Mouse (Mus musculus): ENCODE data around the gene Omp. TPM values are rescaled to one million over a fixed set of nuclear protein-coding genes. Genes with fewer than 3 reads are reported as not detected.
"Not testable (repeated sequence)": the region's sequence is repeated elsewhere in the genome, so short reads cannot be mapped to it uniquely, and the experiment has no call there.

The Omp gene
- 1 to 10 TPM in 1 of 2 experiments, not detected in 1; 4.4 TPM for total RNA-seq (2021)
- long read RNA-seq, experiment 1, result 0 reads
- long read RNA-seq, experiment 2, partial matches to known transcripts, result 0 of 4 reads
- long read RNA-seq, experiment 2, other reads (novel, unspliced or antisense), result 0 of 4 reads

GRCm38 (mm10) chr7:98145402-98145801, at the start of gene Omp:
Gene Omp, minus strand, starts transcription at chr7:98145502.
- DNase-seq (ENCODE audit: low spot score in 2 of 2), result no peak

GRCm38 (mm10) chr7:98194026-98194792, 48.9 kb upstream of the Omp start:
- DNase-seq (ENCODE audit: low spot score in 2 of 2), result peak in 1 of 2 experiments; percentile 28

GRCm38 (mm10) chr7:98193515-98194025, 48.3 kb upstream of the Omp start:
- peak in 1 of 2 experiments; percentile 19 for DNase-seq (ENCODE audit: low spot score in 2 of 2)

GRCm38 (mm10) chr7:98191571-98192250, 46.4 kb upstream of the Omp start:
- DNase-seq (ENCODE audit: low spot score in 2 of 2), result no peak

GRCm38 (mm10) chr7:98190578-98190977, 45.3 kb upstream of the Omp start:
- DNase-seq (ENCODE audit: low spot score in 2 of 2), result no peak

- DNase-seq (ENCODE audit: low spot score in 2 of 2), result no peak
Observed at GRCm38 (mm10) chr7:98189745-98190144, 44.4 kb upstream of the Omp start.

- DNase-seq (ENCODE audit: low spot score in 2 of 2), result no peak
Observed at GRCm38 (mm10) chr7:98188680-98189079, 43.4 kb upstream of the Omp start.

GRCm38 (mm10) chr7:98188238-98188637, 42.9 kb upstream of the Omp start:
- no peak for DNase-seq (ENCODE audit: low spot score in 2 of 2)

- not testable (repeated sequence) for DNase-seq (ENCODE audit: low spot score in 2 of 2)
Observed at GRCm38 (mm10) chr7:98187332-98187731, 42.0 kb upstream of the Omp start.

GRCm38 (mm10) chr7:98186637-98187036, 41.3 kb upstream of the Omp start:
- DNase-seq (ENCODE audit: low spot score in 2 of 2), result no peak

GRCm38 (mm10) chr7:98185326-98185725, 40.0 kb upstream of the Omp start:
- DNase-seq (ENCODE audit: low spot score in 2 of 2), result no peak

- DNase-seq (ENCODE audit: low spot score in 2 of 2), result no peak
Observed at GRCm38 (mm10) chr7:98178560-98179231, 33.4 kb upstream of the Omp start.

- peak; percentile 39 to 60 for DNase-seq (ENCODE audit: low spot score in 2 of 2)
Observed at GRCm38 (mm10) chr7:98177929-98178559, 32.7 kb upstream of the Omp start, which contains the start of gene Capn5. Gene Capn5, minus strand, starts transcription at chr7:98178274.

GRCm38 (mm10) chr7:98177566-98177928, 32.2 kb upstream of the Omp start:
- no peak for DNase-seq (ENCODE audit: low spot score in 2 of 2)

GRCm38 (mm10) chr7:98177071-98177485, 31.8 kb upstream of the Omp start:
- no peak for DNase-seq (ENCODE audit: low spot score in 2 of 2)

GRCm38 (mm10) chr7:98176322-98177070, 31.2 kb upstream of the Omp start:
- no peak for DNase-seq (ENCODE audit: low spot score in 2 of 2)

- DNase-seq (ENCODE audit: low spot score in 2 of 2), result no peak
Observed at GRCm38 (mm10) chr7:98174883-98175755, 29.8 kb upstream of the Omp start.

GRCm38 (mm10) chr7:98173408-98173807, 28.1 kb upstream of the Omp start:
- DNase-seq (ENCODE audit: low spot score in 2 of 2), result no peak

GRCm38 (mm10) chr7:98172661-98173060, 27.4 kb upstream of the Omp start:
- no peak for DNase-seq (ENCODE audit: low spot score in 2 of 2)
